Mouse (Mus musculus) kidney, adult 8-10 months (tissue): ENCODE results near the gene Rnf208.
"Not testable (repeated sequence)": the region's sequence is repeated elsewhere in the genome, so short reads cannot be mapped to it uniquely, and the experiment has no call there.

Experiments
- DNase-seq, 2 experiments: peaks; one replicate each; pipeline ENCODE4 v3.0.0; 2022

Rnf208 gene

GRCm38 (mm10) chr2:25246183-25247072 is 4.4 kb downstream of the Rnf208 start, which contains the start of gene AL732309.1:
Gene AL732309.1, minus strand, starts transcription at chr2:25246863.
- DNase-seq = peak in 1 of 2 experiments; percentile 41

GRCm38 (mm10) chr2:25252331-25252730 is 10.3 kb downstream of the Rnf208 start:
- peak in 1 of 2 experiments; percentile 48 for DNase-seq

- DNase-seq = peak; percentile 80 to 89
Observed at GRCm38 (mm10) chr2:25255284-25255779, 13.3 kb downstream of the Rnf208 start, which contains the start of gene Tmem203. Gene Tmem203, plus strand, starts transcription at chr2:25255439.

- peak in 1 of 2 experiments; percentile 67 for DNase-seq
Observed at GRCm38 (mm10) chr2:25256443-25257109, 14.5 kb downstream of the Rnf208 start.

- not testable (repeated sequence) for DNase-seq
Observed at GRCm38 (mm10) chr2:25257250-25257649, 15.2 kb downstream of the Rnf208 start.

GRCm38 (mm10) chr2:25258887-25259286 is 16.8 kb downstream of the Rnf208 start:
- DNase-seq = no peak

GRCm38 (mm10) chr2:25261870-25262269 is 19.8 kb downstream of the Rnf208 start:
- DNase-seq = no peak

GRCm38 (mm10) chr2:25262291-25262767 is 20.3 kb downstream of the Rnf208 start, which contains the start of gene Tprn:
Gene Tprn, plus strand, starts transcription at chr2:25262618.
- peak; percentile 97 to 98 for DNase-seq

GRCm38 (mm10) chr2:25262795-25263622 is 21.0 kb downstream of the Rnf208 start:
- DNase-seq = peak in 1 of 2 experiments; percentile 29

- no peak for DNase-seq
Observed at GRCm38 (mm10) chr2:25263623-25264285, 21.7 kb downstream of the Rnf208 start.

GRCm38 (mm10) chr2:25264286-25264660 is 22.2 kb downstream of the Rnf208 start:
- DNase-seq = no peak

- peak; percentile 90 to 92 for DNase-seq
Observed at GRCm38 (mm10) chr2:25264851-25265250, 22.8 kb downstream of the Rnf208 start.

GRCm38 (mm10) chr2:25265897-25266656 is 24.0 kb downstream of the Rnf208 start:
- DNase-seq = peak in 1 of 2 experiments; percentile 51

- DNase-seq = peak; percentile 72 to 75
Observed at GRCm38 (mm10) chr2:25266720-25267119, 24.7 kb downstream of the Rnf208 start.

GRCm38 (mm10) chr2:25267241-25267640 is 25.2 kb downstream of the Rnf208 start:
- DNase-seq = no peak

- no peak for DNase-seq
Observed at GRCm38 (mm10) chr2:25267746-25268309, 25.8 kb downstream of the Rnf208 start.

- peak; percentile 97 to 98 for DNase-seq
Observed at GRCm38 (mm10) chr2:25271827-25272511, 29.9 kb downstream of the Rnf208 start, which contains the start of the genes Ssna1 and Anapc2. Gene Ssna1, minus strand, starts transcription at chr2:25272438. Gene Anapc2, plus strand, starts transcription at chr2:25272478.

- DNase-seq = no peak
Observed at GRCm38 (mm10) chr2:25272515-25272914, 30.5 kb downstream of the Rnf208 start.

- no peak for DNase-seq
Observed at GRCm38 (mm10) chr2:25273010-25273409, 31.0 kb downstream of the Rnf208 start.
